Mouse (Mus musculus) lung, postnatal 0 days (tissue): Measurements from ENCODE around the gene Gm39566.

Experiments used
- CTCF ChIP-seq: IDR thresholded peaks from 2 replicates; pipeline ENCODE4 v1.5.1; 2016; ENCODE audit warnings: antibody characterized with exemption, mild to moderate bottlenecking
- EP300 ChIP-seq: IDR thresholded peaks from 2 replicates; pipeline ENCODE4 v1.6.1; 2016; ENCODE audit warnings: antibody characterized with exemption, mild to moderate bottlenecking, control low read depth

DNA sequence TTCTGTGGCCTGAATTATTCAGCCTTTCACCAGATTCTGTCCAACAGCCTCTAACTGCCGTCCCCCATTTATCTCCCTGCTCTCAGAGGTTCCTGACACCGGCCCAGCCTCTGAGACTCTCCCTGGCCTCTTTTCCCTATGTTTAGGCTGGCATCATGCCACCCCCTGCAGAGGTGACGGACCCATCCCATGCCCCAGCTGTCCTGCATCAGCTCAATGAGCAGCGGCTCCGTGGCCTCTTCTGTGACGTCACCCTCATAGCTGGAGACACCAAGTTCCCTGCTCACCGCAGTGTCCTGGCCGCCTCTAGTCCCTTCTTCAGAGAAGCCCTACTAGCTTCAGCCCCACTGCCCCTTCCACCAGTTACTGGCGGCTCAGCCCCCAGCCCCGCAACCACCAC is 39.4 kb downstream of the Gm39566 start:
- TF ChIP-seq CTCF (no peak), EP300 (no peak)
